Mouse (Mus musculus): ENCODE data around the gene Crabp2. TPM values are rescaled to one million over a fixed set of nuclear protein-coding genes. Genes with fewer than 3 reads are reported as not detected.

The Crabp2 gene
- polyA plus RNA-seq, 1 experiment, result 0.88 TPM

DNA sequence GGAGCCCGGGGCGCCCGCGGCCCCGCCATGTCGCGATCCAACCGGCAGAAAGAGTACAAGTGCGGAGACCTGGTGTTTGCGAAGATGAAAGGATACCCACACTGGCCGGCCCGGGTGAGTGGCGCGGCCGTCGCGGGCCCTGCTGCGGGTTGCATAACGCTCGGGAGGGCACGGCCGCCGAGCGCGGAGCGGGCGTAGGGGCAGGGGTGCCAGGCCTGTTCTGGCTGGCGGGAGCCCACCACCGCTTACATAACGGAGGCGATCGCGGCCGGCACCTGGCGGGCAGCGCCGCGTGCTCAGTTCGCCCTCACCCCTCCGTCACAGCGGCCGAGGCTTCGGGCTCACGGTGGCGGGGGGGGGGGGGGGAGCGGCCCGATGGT lies 41.9 kb upstream of the Crabp2 start:
- no peak for TF ChIP-seq POLR2A (IDR thresholded peaks at IDR 0.05; ENCODE audit: low read depth, low read length)
- TF ChIP-seq CTCF (conservative IDR thresholded peaks at IDR 0.05; ENCODE audit: insufficient read depth, insufficient read length, low read depth, low read length), result no peak
- Histone ChIP-seq H3K4me1 (ENCODE audit: control insufficient read depth, insufficient read depth, low read length) (peaks cover 28% of the 10 kb centered on the region), H3K27ac (ENCODE audit: insufficient read depth, low read depth, low read length) (peak overlapping the region; percentile 94), H3K36me3 (ENCODE audit: control insufficient read depth, insufficient read depth, low read length) (no peaks in the 10 kb centered on the region), H3K27me3 (replicated peaks; ENCODE audit: control insufficient read depth, insufficient read depth, low read length) (no peaks in the 10 kb centered on the region), H3K4me3 (ENCODE audit: insufficient read depth, low read depth, low read length) (peak overlapping the region; percentile 67)
- under 1% methylated on average over 47 of the region's 47 CpGs for WGBS
- peak; percentile 71 for DNase-seq

GRCm38 (mm10) chr3:87906981-87907857 lies 41.2 kb upstream of the Crabp2 start:
- peak; percentile 60 for DNase-seq
- H3K4me1 ChIP-seq (ENCODE audit: control insufficient read depth, insufficient read depth, low read length), result peaks cover 28% of the 10 kb centered on the region
- TF ChIP-seq CTCF (conservative IDR thresholded peaks at IDR 0.05; ENCODE audit: insufficient read depth, insufficient read length, low read depth, low read length) (no peak), POLR2A (IDR thresholded peaks at IDR 0.05; ENCODE audit: low read depth, low read length) (no peak)
- H3K27me3 ChIP-seq (replicated peaks; ENCODE audit: control insufficient read depth, insufficient read depth, low read length), result no peaks in the 10 kb centered on the region
- peak overlapping the region; percentile 67 for H3K4me3 ChIP-seq (ENCODE audit: insufficient read depth, low read depth, low read length)
- no peaks in the 10 kb centered on the region for H3K36me3 ChIP-seq (ENCODE audit: control insufficient read depth, insufficient read depth, low read length)
- peak overlapping the region; percentile 94 for H3K27ac ChIP-seq (ENCODE audit: insufficient read depth, low read depth, low read length)
- WGBS, result under 1% methylated on average over 27 of the region's 27 CpGs

DNA sequence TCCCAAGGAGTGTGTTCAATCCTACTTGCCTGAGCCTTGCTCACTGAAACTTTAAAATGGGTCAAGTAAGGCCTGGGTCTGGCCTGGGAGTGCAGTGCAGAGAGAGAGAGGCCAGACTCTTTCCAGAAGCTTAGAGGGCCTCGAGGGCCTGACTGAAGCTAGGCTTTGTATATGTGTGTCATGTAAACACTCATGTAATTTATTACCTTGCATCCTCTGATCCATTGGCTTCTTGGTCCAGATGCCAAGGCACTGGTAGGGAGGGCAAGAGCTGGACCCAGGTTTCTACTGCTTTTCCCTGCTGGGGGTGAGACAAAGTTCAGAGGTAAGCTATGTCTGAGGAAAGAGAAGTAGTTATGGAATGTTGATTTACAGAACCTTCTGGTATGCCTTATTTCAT lies 40.6 kb upstream of the Crabp2 start:
- Histone ChIP-seq H3K36me3 (ENCODE audit: control insufficient read depth, insufficient read depth, low read length) (no peaks in the 10 kb centered on the region), H3K4me1 (ENCODE audit: control insufficient read depth, insufficient read depth, low read length) (peaks cover 28% of the 10 kb centered on the region), H3K4me3 (ENCODE audit: insufficient read depth, low read depth, low read length) (peak overlapping the region; percentile 67), H3K27ac (ENCODE audit: insufficient read depth, low read depth, low read length) (peak overlapping the region; percentile 94), H3K27me3 (replicated peaks; ENCODE audit: control insufficient read depth, insufficient read depth, low read length) (no peaks in the 10 kb centered on the region)
- peak; percentile 70 for DNase-seq
- 0% methylated on average over 1 of the region's 1 CpGs for WGBS
- TF ChIP-seq CTCF (conservative IDR thresholded peaks at IDR 0.05; ENCODE audit: insufficient read depth, insufficient read length, low read depth, low read length) (no peak), POLR2A (IDR thresholded peaks at IDR 0.05; ENCODE audit: low read depth, low read length) (no peak)

- no peak for TF ChIP-seq POLR2A (IDR thresholded peaks at IDR 0.05; ENCODE audit: low read depth, low read length)
- no peak for TF ChIP-seq CTCF (conservative IDR thresholded peaks at IDR 0.05; ENCODE audit: insufficient read depth, insufficient read length, low read depth, low read length)
- 89% methylated on average over 2 of the region's 2 CpGs for WGBS
- peak overlapping the region; percentile 71 for H3K27ac ChIP-seq (ENCODE audit: insufficient read depth, low read depth, low read length)
- H3K4me3 ChIP-seq (ENCODE audit: insufficient read depth, low read depth, low read length), result no peak overlapping the region
- H3K36me3 ChIP-seq (ENCODE audit: control insufficient read depth, insufficient read depth, low read length), result peaks cover 3% of the 10 kb centered on the region; the same call in 1 of the 2 replicates
- H3K27me3 ChIP-seq (replicated peaks; ENCODE audit: control insufficient read depth, insufficient read depth, low read length), result no peaks in the 10 kb centered on the region
- peaks cover 28% of the 10 kb centered on the region for H3K4me1 ChIP-seq (ENCODE audit: control insufficient read depth, insufficient read depth, low read length)
- no peak for DNase-seq
These were observed 39.1 kb upstream of the Crabp2 start for GRCm38 (mm10) chr3:87909381-87909780.

GRCm38 (mm10) chr3:87909874-87910273 lies 38.6 kb upstream of the Crabp2 start:
- DNase-seq, result no peak
- no peaks in the 10 kb centered on the region for H3K27me3 ChIP-seq (replicated peaks; ENCODE audit: control insufficient read depth, insufficient read depth, low read length)
- WGBS, result 6% methylated on average over 4 of the region's 4 CpGs
- H3K36me3 ChIP-seq (ENCODE audit: control insufficient read depth, insufficient read depth, low read length), result peaks cover 3% of the 10 kb centered on the region; the same call in 1 of the 2 replicates
- H3K4me1 ChIP-seq (ENCODE audit: control insufficient read depth, insufficient read depth, low read length), result peaks cover 28% of the 10 kb centered on the region
- H3K27ac ChIP-seq (ENCODE audit: insufficient read depth, low read depth, low read length), result peak overlapping the region; percentile 71
- TF ChIP-seq CTCF (conservative IDR thresholded peaks at IDR 0.05; ENCODE audit: insufficient read depth, insufficient read length, low read depth, low read length) (no peak), POLR2A (IDR thresholded peaks at IDR 0.05; ENCODE audit: low read depth, low read length) (no peak)
- H3K4me3 ChIP-seq (ENCODE audit: insufficient read depth, low read depth, low read length), result peak overlapping the region; percentile 76

GRCm38 (mm10) chr3:87910573-87911141 lies 37.8 kb upstream of the Crabp2 start:
- WGBS, result 3% methylated on average over 12 of the region's 12 CpGs

DNA sequence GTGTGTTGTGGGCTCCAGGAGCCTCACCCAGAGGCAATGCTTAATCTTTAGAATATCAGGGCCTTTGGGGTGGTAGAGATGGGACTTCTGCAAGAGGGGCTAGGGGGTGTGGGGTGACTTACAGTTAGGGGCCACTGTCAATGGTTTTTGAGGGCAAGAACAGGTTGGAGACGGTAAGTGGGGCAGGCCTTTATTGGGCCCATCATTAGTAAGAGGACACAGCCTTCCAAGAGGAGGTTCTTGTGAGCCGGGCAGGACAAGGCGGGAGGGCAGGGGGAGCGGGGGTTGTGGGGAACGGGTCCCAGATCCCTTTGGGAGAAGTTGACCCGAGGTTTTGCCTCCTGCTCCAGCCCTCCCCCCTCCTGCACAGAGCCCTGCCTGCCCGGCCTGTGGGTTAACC lies 35.0 kb upstream of the Crabp2 start:
- WGBS, result 81% methylated on average over 7 of the region's 7 CpGs
- no peaks in the 10 kb centered on the region for H3K27me3 ChIP-seq (replicated peaks; ENCODE audit: control insufficient read depth, insufficient read depth, low read length)
- DNase-seq, result no peak
- no peak overlapping the region for H3K4me3 ChIP-seq (ENCODE audit: insufficient read depth, low read depth, low read length)
- TF ChIP-seq CTCF (conservative IDR thresholded peaks at IDR 0.05; ENCODE audit: insufficient read depth, insufficient read length, low read depth, low read length) (no peak), POLR2A (IDR thresholded peaks at IDR 0.05; ENCODE audit: low read depth, low read length) (no peak)
- no peak overlapping the region for H3K27ac ChIP-seq (ENCODE audit: insufficient read depth, low read depth, low read length)
- peaks cover 21% of the 10 kb centered on the region for H3K4me1 ChIP-seq (ENCODE audit: control insufficient read depth, insufficient read depth, low read length)
- peaks cover 3% of the 10 kb centered on the region; the same call in 1 of the 2 replicates for H3K36me3 ChIP-seq (ENCODE audit: control insufficient read depth, insufficient read depth, low read length)

More at GRCm38 (mm10) chr3:87910573-87911141, 37.8 kb upstream of the Crabp2 start:
- Histone ChIP-seq H3K27ac (ENCODE audit: insufficient read depth, low read depth, low read length) (peak overlapping the region; percentile 99), H3K4me3 (ENCODE audit: insufficient read depth, low read depth, low read length) (peak overlapping the region; percentile 76), H3K27me3 (replicated peaks; ENCODE audit: control insufficient read depth, insufficient read depth, low read length) (no peaks in the 10 kb centered on the region), H3K36me3 (ENCODE audit: control insufficient read depth, insufficient read depth, low read length) (peaks cover 3% of the 10 kb centered on the region; the same call in 1 of the 2 replicates), H3K4me1 (ENCODE audit: control insufficient read depth, insufficient read depth, low read length) (peaks cover 28% of the 10 kb centered on the region)
- TF ChIP-seq CTCF (conservative IDR thresholded peaks at IDR 0.05; ENCODE audit: insufficient read depth, insufficient read length, low read depth, low read length) (no peak), POLR2A (IDR thresholded peaks at IDR 0.05; ENCODE audit: low read depth, low read length) (no peak)
- peak; percentile 94 for DNase-seq

All from kidney, adult 2 months (tissue).